Mouse (Mus musculus) stomach, postnatal 0 days (tissue): ENCODE data around the gene Cenpt.

Experiments used
- CTCF ChIP-seq: IDR thresholded peaks from 2 replicates; pipeline ENCODE4 v1.5.1; 2016; ENCODE audit warnings: antibody characterized with exemption, low read depth, mild to moderate bottlenecking, moderate library complexity
- EP300 ChIP-seq: optimal IDR thresholded peaks from 2 replicates; pipeline ENCODE3; 2016; ENCODE audit warnings: antibody characterized with exemption

- TF ChIP-seq EP300 (no peak), CTCF (no peak)
Measured at GRCm38 (mm10) chr8:105826379-105826778, 26.7 kb downstream of the Cenpt start.
